Mouse (Mus musculus) thymus, adult 2 months (tissue): ENCODE measurements at regions not wholly inside any gene's neighbourhood (a gene's known extent, or its start where the extent isn't known, plus 50 kb on each side); places are given as distances from the start of the nearest gene placed in this dataset.

Experiments
- CTCF ChIP-seq: fragments of 200-500 bp; IDR thresholded peaks from 2 replicates; pipeline ENCODE4 v1.5.1; 2012; ENCODE audit warnings: mild to moderate bottlenecking, control low read depth, low read length, moderate library complexity, borderline replicate concordance; ENCODE audit not compliant: control insufficient read depth, poor library complexity, insufficient read depth; ENCODE audit errors: extremely low read depth
- POLR2A ChIP-seq: fragments of 200-500 bp; IDR thresholded peaks from 2 replicates; pipeline ENCODE4 v1.6.1; 2012; ENCODE audit warnings: mild to moderate bottlenecking, low read length, control low read depth, moderate library complexity; ENCODE audit not compliant: control insufficient read depth, poor library complexity, insufficient read depth; ENCODE audit errors: extremely low read depth

GRCm38 (mm10) chr5:118837001-118837400, 276.5 kb downstream of the Med13l start:
- TF ChIP-seq POLR2A (no peak), CTCF (no peak)
